Mouse (Mus musculus): ENCODE measurements around the gene Zmynd11. TPM values are rescaled to one million over a fixed set of nuclear protein-coding genes. Genes with fewer than 3 reads are reported as not detected.

The Zmynd11 gene
- polyA plus RNA-seq, 1 experiment from 2014 or later, result 47.7 TPM

GRCm38 (mm10) chr13:9712409-9712808, 52.7 kb downstream of the Zmynd11 start:
- no peak for DNase-seq (ENCODE audit: low spot score)
- Histone ChIP-seq H3K4me2 (replicated peaks; ENCODE audit: low read depth) (no peak overlapping the region), H3K9ac (ENCODE audit: low read length) (no peak overlapping the region), H3K9me3 (ENCODE audit: control insufficient read depth, low read length) (no peaks in the 10 kb centered on the region), H3K27me3 (ENCODE audit: control insufficient read depth, insufficient read depth, low read length) (no peaks in the 10 kb centered on the region), H3K4me3 (ENCODE audit: low read depth, low read length) (no peak overlapping the region), H3K36me3 (ENCODE audit: control insufficient read depth, insufficient read depth, low read length) (peaks cover 4% of the 10 kb centered on the region; the same call in 1 of the 2 replicates), H3K27ac (replicated peaks) (no peak overlapping the region), H3K4me1 (replicated peaks; ENCODE audit: control insufficient read depth, insufficient read depth) (no peaks in the 10 kb centered on the region)
- TF ChIP-seq EP300 (optimal IDR thresholded peaks at IDR 0.05) (no peak), CTCF (IDR thresholded peaks at IDR 0.05; ENCODE audit: low read depth) (no peak)
- no peak for ATAC-seq (ENCODE audit: low FRiP score, low TSS enrichment)
- 82% methylated on average over 1 of the region's 1 CpGs for WGBS

GRCm38 (mm10) chr13:9708433-9709240, 56.5 kb downstream of the Zmynd11 start:
- ATAC-seq (ENCODE audit: low FRiP score, low TSS enrichment), result no peak
- Histone ChIP-seq H3K4me1 (replicated peaks; ENCODE audit: control insufficient read depth, insufficient read depth) (no peaks in the 10 kb centered on the region), H3K9ac (ENCODE audit: low read length) (no peak overlapping the region), H3K4me3 (ENCODE audit: low read depth, low read length) (no peak overlapping the region), H3K27ac (replicated peaks) (no peak overlapping the region), H3K9me3 (ENCODE audit: control insufficient read depth, low read length) (no peaks in the 10 kb centered on the region), H3K36me3 (ENCODE audit: control insufficient read depth, insufficient read depth, low read length) (peaks cover 2% of the 10 kb centered on the region; the same call in 1 of the 2 replicates), H3K4me2 (replicated peaks; ENCODE audit: low read depth) (no peak overlapping the region), H3K27me3 (ENCODE audit: control insufficient read depth, insufficient read depth, low read length) (no peaks in the 10 kb centered on the region)
- TF ChIP-seq CTCF (IDR thresholded peaks at IDR 0.05; ENCODE audit: low read depth) (no peak), EP300 (optimal IDR thresholded peaks at IDR 0.05) (no peak)
- WGBS, result 71% methylated on average over 7 of the region's 7 CpGs
- DNase-seq (ENCODE audit: low spot score), result no peak

GRCm38 (mm10) chr13:9706720-9707119, 58.4 kb downstream of the Zmynd11 start:
- DNase-seq (ENCODE audit: low spot score), result no peak
- TF ChIP-seq EP300 (optimal IDR thresholded peaks at IDR 0.05) (no peak), CTCF (IDR thresholded peaks at IDR 0.05; ENCODE audit: low read depth) (no peak)
- 88% methylated on average over 8 of the region's 8 CpGs for WGBS

GRCm38 (mm10) chr13:9702615-9703235, 62.4 kb downstream of the Zmynd11 start:
- H3K36me3 ChIP-seq (ENCODE audit: control insufficient read depth, insufficient read depth, low read length), result no peaks in the 10 kb centered on the region
- H3K27me3 ChIP-seq (ENCODE audit: control insufficient read depth, insufficient read depth, low read length), result no peaks in the 10 kb centered on the region
- ATAC-seq (ENCODE audit: low FRiP score, low TSS enrichment), result no peak
- H3K27ac ChIP-seq (replicated peaks), result no peak overlapping the region
- H3K4me2 ChIP-seq (replicated peaks; ENCODE audit: low read depth), result no peak overlapping the region
- H3K9me3 ChIP-seq (ENCODE audit: control insufficient read depth, low read length), result no peaks in the 10 kb centered on the region
- H3K9ac ChIP-seq (ENCODE audit: low read length), result no peak overlapping the region
- no peak overlapping the region for H3K4me3 ChIP-seq (ENCODE audit: low read depth, low read length)
- no peak for DNase-seq (ENCODE audit: low spot score)
- TF ChIP-seq EP300 (optimal IDR thresholded peaks at IDR 0.05) (no peak), CTCF (IDR thresholded peaks at IDR 0.05; ENCODE audit: low read depth) (no peak)
- 77% methylated on average over 12 of the region's 12 CpGs for WGBS
- no peaks in the 10 kb centered on the region for H3K4me1 ChIP-seq (replicated peaks; ENCODE audit: control insufficient read depth, insufficient read depth)

More at GRCm38 (mm10) chr13:9706720-9707119, 58.4 kb downstream of the Zmynd11 start:
- Histone ChIP-seq H3K4me2 (replicated peaks; ENCODE audit: low read depth) (no peak overlapping the region), H3K4me1 (replicated peaks; ENCODE audit: control insufficient read depth, insufficient read depth) (no peaks in the 10 kb centered on the region), H3K9me3 (ENCODE audit: control insufficient read depth, low read length) (no peaks in the 10 kb centered on the region), H3K4me3 (ENCODE audit: low read depth, low read length) (no peak overlapping the region), H3K36me3 (ENCODE audit: control insufficient read depth, insufficient read depth, low read length) (no peaks in the 10 kb centered on the region), H3K27ac (replicated peaks) (no peak overlapping the region), H3K27me3 (ENCODE audit: control insufficient read depth, insufficient read depth, low read length) (no peaks in the 10 kb centered on the region), H3K9ac (ENCODE audit: low read length) (no peak overlapping the region)
- ATAC-seq (ENCODE audit: low FRiP score, low TSS enrichment), result no peak

GRCm38 (mm10) chr13:9697340-9697739, 67.8 kb downstream of the Zmynd11 start:
- Histone ChIP-seq H3K27me3 (ENCODE audit: control insufficient read depth, insufficient read depth, low read length) (no peaks in the 10 kb centered on the region), H3K4me3 (ENCODE audit: low read depth, low read length) (no peak overlapping the region), H3K36me3 (ENCODE audit: control insufficient read depth, insufficient read depth, low read length) (0 out of 2 replicates have a peak, but pooled peaks cover 8% of the 10 kb centered on the region), H3K27ac (replicated peaks) (no peak overlapping the region), H3K9ac (ENCODE audit: low read length) (no peak overlapping the region), H3K9me3 (ENCODE audit: control insufficient read depth, low read length) (no peaks in the 10 kb centered on the region), H3K4me2 (replicated peaks; ENCODE audit: low read depth) (no peak overlapping the region), H3K4me1 (replicated peaks; ENCODE audit: control insufficient read depth, insufficient read depth) (no peaks in the 10 kb centered on the region)
- 97% methylated on average over 4 of the region's 4 CpGs for WGBS
- DNase-seq (ENCODE audit: low spot score) (no peak), ATAC-seq (ENCODE audit: low FRiP score, low TSS enrichment) (no peak)
- TF ChIP-seq CTCF (IDR thresholded peaks at IDR 0.05; ENCODE audit: low read depth), result no peak
- no peak for TF ChIP-seq EP300 (optimal IDR thresholded peaks at IDR 0.05)

- H3K9ac ChIP-seq (ENCODE audit: low read length), result no peak overlapping the region
- H3K36me3 ChIP-seq (ENCODE audit: control insufficient read depth, insufficient read depth, low read length), result peaks cover 8% of the 10 kb centered on the region; the same call in 1 of the 2 replicates
- no peak overlapping the region for H3K4me2 ChIP-seq (replicated peaks; ENCODE audit: low read depth)
- no peak overlapping the region for H3K27ac ChIP-seq (replicated peaks)
- DNase-seq (ENCODE audit: low spot score), result no peak
- no peak for TF ChIP-seq CTCF (IDR thresholded peaks at IDR 0.05; ENCODE audit: low read depth)
- TF ChIP-seq EP300 (optimal IDR thresholded peaks at IDR 0.05), result no peak
- no peaks in the 10 kb centered on the region for H3K27me3 ChIP-seq (ENCODE audit: control insufficient read depth, insufficient read depth, low read length)
- H3K4me3 ChIP-seq (ENCODE audit: low read depth, low read length), result no peak overlapping the region
- no peak for ATAC-seq (ENCODE audit: low FRiP score, low TSS enrichment)
- H3K4me1 ChIP-seq (replicated peaks; ENCODE audit: control insufficient read depth, insufficient read depth), result no peaks in the 10 kb centered on the region
- no peaks in the 10 kb centered on the region for H3K9me3 ChIP-seq (ENCODE audit: control insufficient read depth, low read length)
Observed at GRCm38 (mm10) chr13:9695809-9696208, 69.3 kb downstream of the Zmynd11 start.
